Mouse (Mus musculus): ENCODE measurements at regions not wholly inside any gene's neighbourhood (a gene's known extent, or its start where the extent isn't known, plus 50 kb on each side); places are given as distances from the start of the nearest gene placed in this dataset.

DNA sequence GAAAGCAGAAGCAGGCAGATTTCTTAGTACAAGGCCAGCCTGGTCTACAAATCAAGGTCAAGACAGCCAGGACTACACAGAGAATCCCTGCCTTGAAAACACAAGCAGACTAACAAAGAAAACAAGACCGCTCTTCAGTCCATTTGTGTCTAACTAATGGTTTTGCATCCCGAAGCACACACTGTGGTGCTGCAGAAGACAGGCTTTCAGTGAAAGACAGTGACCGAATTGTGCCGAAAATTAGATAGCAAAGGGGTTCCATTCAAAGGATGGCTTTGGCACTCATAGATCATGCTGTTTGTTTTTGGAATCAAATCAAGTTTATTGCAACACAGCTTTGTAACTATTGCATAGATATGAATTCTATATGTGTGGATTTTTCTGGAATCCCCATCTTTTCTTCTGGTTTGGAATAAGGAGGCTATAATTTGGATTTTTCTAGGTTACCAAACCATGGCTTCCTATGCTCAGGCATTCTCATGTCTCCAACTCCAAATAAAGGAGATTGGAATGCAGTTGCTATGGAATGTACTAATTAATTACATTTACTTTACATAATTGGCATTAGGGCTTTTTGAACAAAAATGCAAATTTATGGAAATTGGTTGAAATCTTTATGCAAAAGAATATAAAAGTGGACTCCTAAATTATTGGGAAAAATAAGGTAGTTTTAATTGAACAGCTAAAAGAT lies 364.9 kb downstream of the Ppargc1a start:
- TF ChIP-seq CTCF (IDR thresholded peaks at IDR 0.05; ENCODE audit: borderline replicate concordance, insufficient read depth, low read length), result no peak
- no peak for TF ChIP-seq POLR2A (IDR thresholded peaks at IDR 0.05; ENCODE audit: low read depth, low read length)

All from embryonic fibroblast, embryonic 13.5 days (primary cell).